Mouse (Mus musculus) megakaryocyte, embryonic 14.5 days (primary cell): ENCODE data around the gene Ralgapa2.

Experiments
- FLI1 ChIP-seq: IDR thresholded peaks from 2 replicates; pipeline ENCODE4 v1.6.1; 2012; ENCODE audit warnings: low read length, inconsistent platforms, mixed read lengths
- GATA1 ChIP-seq: IDR thresholded peaks from 3 replicates; pipeline ENCODE4 v1.6.1; 2012; ENCODE audit warnings: mixed read lengths, low read length, inconsistent platforms, borderline replicate concordance

DNA sequence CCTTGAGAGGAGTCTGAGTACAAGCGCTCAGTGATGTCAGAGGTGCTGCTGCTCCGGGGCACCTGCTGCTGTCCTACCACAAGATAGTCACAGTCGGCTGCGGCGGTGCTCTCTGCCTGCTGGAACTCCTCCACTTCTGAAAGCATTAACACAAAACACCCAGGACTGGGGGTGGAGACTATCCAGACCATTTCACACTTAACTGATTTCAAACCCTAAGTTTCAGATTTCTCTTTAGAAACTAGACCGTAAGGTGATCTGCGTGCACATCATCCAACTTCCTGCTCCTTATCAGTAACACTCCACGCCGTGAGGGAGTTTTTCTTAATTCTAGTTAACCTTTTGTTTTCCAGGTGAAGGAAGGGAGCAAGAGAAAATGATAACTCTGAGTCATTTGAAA is 99.4 kb downstream of the Ralgapa2 start:
- TF ChIP-seq GATA1, result no peak
- no peak for TF ChIP-seq FLI1
